Mouse (Mus musculus): ENCODE data around the gene Lrrc47. TPM values are rescaled to one million over a fixed set of nuclear protein-coding genes. Genes with fewer than 3 reads are reported as not detected.

Gene Lrrc47
- polyA plus RNA-seq, 1 experiment from 2014 or later = 25.2 TPM

- Histone ChIP-seq H3K9ac (no peak overlapping the region), H3K27ac (replicated peaks) (no peak overlapping the region), H3K27me3 (peaks cover 3% of the 10 kb centered on the region; the same call in 1 of the 2 replicates), H3K4me2 (no peak overlapping the region), H3K4me1 (replicated peaks) (no peaks in the 10 kb centered on the region), H3K9me3 (no peaks in the 10 kb centered on the region), H3K4me3 (no peak overlapping the region), H3K36me3 (no peaks in the 10 kb centered on the region)
- no peak for ATAC-seq (ENCODE audit: low read depth)
- 58% methylated on average over 2 of the region's 2 CpGs for WGBS
Observed at GRCm38 (mm10) chr4:154056661-154057060, 45.1 kb downstream of the Lrrc47 start.

- H3K9me3 ChIP-seq = no peaks in the 10 kb centered on the region
- no peak overlapping the region for H3K9ac ChIP-seq
- H3K27ac ChIP-seq (replicated peaks) = no peak overlapping the region
- H3K4me3 ChIP-seq = no peak overlapping the region
- no peak for ATAC-seq (ENCODE audit: low read depth)
- no peaks in the 10 kb centered on the region for H3K4me1 ChIP-seq (replicated peaks)
- peaks cover 3% of the 10 kb centered on the region; the same call in 1 of the 2 replicates for H3K27me3 ChIP-seq
- 70% methylated on average over 4 of the region's 4 CpGs for WGBS
- H3K36me3 ChIP-seq = no peaks in the 10 kb centered on the region
- H3K4me2 ChIP-seq = no peak overlapping the region
Observed at GRCm38 (mm10) chr4:154057696-154058095, 46.2 kb downstream of the Lrrc47 start.

- H3K27me3 ChIP-seq = peaks cover 18% of the 10 kb centered on the region
- no peak overlapping the region for H3K27ac ChIP-seq (replicated peaks)
- H3K36me3 ChIP-seq = no peaks in the 10 kb centered on the region
- no peak overlapping the region for H3K4me2 ChIP-seq
- H3K9ac ChIP-seq = no peak overlapping the region
- H3K9me3 ChIP-seq = no peaks in the 10 kb centered on the region
- ATAC-seq (ENCODE audit: low read depth) = peak; percentile 53
- WGBS = 64% methylated on average over 14 of the region's 14 CpGs
- no peaks in the 10 kb centered on the region for H3K4me1 ChIP-seq (replicated peaks)
- no peak overlapping the region for H3K4me3 ChIP-seq
Observed at GRCm38 (mm10) chr4:154064827-154065773, 53.6 kb downstream of the Lrrc47 start.

- WGBS = 2% methylated on average over 5 of the region's 5 CpGs
- peaks cover 10% of the 10 kb centered on the region for H3K4me1 ChIP-seq (replicated peaks)
- H3K36me3 ChIP-seq = no peaks in the 10 kb centered on the region
- H3K27me3 ChIP-seq = peaks cover 49% of the 10 kb centered on the region
- H3K27ac ChIP-seq (replicated peaks) = no peak overlapping the region
- no peaks in the 10 kb centered on the region for H3K9me3 ChIP-seq
- ATAC-seq (ENCODE audit: low read depth) = no peak
- no peak overlapping the region for H3K4me3 ChIP-seq
- H3K9ac ChIP-seq = no peak overlapping the region
- H3K4me2 ChIP-seq = no peak overlapping the region
Observed at GRCm38 (mm10) chr4:154070896-154071295, 59.4 kb downstream of the Lrrc47 start.

Other genes with a start within 250 kb of the Lrrc47 start
- gene A430005L14Rik, start 54.5 kb upstream of the Lrrc47 start, polyA plus RNA-seq (2015; fragmentation: Nextera tagmentation; extraction: Ambion mirVana) = 60.9 and 61.5 TPM in 2 replicates
- gene Dffb, start 36.6 kb upstream of the Lrrc47 start, polyA plus RNA-seq (2015; fragmentation: Nextera tagmentation; extraction: Ambion mirVana) = 10.9 and 12.8 TPM in 2 replicates
- 16.4 and 19.8 TPM in 2 replicates for gene Cep104, start 36.5 kb upstream of the Lrrc47 start, polyA plus RNA-seq (2015; fragmentation: Nextera tagmentation; extraction: Ambion mirVana)
- 7.8 and 9.3 TPM in 2 replicates for gene Smim1, start 14.5 kb downstream of the Lrrc47 start, polyA plus RNA-seq (2015; fragmentation: Nextera tagmentation; extraction: Ambion mirVana)
- gene Ccdc27, start 30.9 kb downstream of the Lrrc47 start, polyA plus RNA-seq (2015; fragmentation: Nextera tagmentation; extraction: Ambion mirVana) = not detected in 2 replicates
- gene Trp73, start 128.5 kb downstream of the Lrrc47 start, polyA plus RNA-seq (2015; fragmentation: Nextera tagmentation; extraction: Ambion mirVana) = 0.12 TPM in 1 of 2 replicates, not detected in the other
- gene Wrap73, start 130.6 kb downstream of the Lrrc47 start, polyA plus RNA-seq (2015; fragmentation: Nextera tagmentation; extraction: Ambion mirVana) = 42.5 and 45.2 TPM in 2 replicates
- gene Tprgl, start 148.9 kb downstream of the Lrrc47 start, polyA plus RNA-seq (2015; fragmentation: Nextera tagmentation; extraction: Ambion mirVana) = 178 and 191 TPM in 2 replicates
- gene Megf6, start 159.0 kb downstream of the Lrrc47 start, polyA plus RNA-seq (2015; fragmentation: Nextera tagmentation; extraction: Ambion mirVana) = 7.4 and 8.8 TPM in 2 replicates

Data from neural tube, embryonic 13.5 days (tissue).